Mouse (Mus musculus) cerebellum, postnatal 14 days (tissue): ENCODE data around the gene Dysf.
"Not testable (repeated sequence)": the region's sequence is repeated elsewhere in the genome, so short reads cannot be mapped to it uniquely, and the experiment has no call there.

Experiments
- DNase-seq, 2 experiments: peaks; one replicate each; pipeline ENCODE4 v3.0.0; 2021; ENCODE audit warnings: mixed read lengths in 2 of 2

The Dysf gene

DNA sequence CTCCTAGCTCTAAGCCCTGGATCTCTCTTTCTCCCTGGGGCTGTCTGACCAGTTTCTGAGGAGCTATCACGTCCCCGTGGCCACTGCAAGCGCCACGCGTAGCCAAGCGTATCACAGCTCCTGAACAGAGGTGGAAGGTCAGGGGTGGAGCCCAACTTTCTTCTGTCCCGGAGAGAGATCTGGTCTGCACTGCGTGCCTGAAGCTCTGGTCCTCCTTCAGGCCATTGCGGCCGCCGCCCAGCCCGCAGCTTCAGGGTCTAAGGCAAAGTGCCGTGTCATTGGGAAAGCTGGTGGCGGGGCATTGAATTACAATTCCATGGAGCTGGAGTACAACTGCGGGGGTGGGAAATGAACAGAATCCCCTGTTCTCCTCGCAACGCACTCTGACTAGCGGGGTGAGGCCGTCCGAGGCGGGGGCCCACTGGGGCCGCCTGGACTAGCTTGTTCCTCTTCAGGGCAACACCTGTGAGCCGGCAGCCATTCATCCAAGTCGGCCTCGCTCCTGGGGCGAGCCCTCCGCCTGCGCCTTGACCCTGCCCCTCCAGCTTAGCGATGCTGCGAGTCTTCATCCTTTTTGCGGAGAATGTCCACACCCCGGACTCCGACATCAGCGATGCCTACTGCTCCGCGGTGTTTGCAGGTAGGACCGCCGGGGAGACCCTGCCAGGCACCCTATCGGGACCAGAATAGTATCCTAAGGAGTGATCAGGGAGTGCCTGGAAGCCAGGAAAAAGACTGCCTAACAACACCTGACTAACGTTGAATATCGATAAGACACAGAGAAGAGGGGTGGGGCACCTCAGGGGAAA is at the start of gene Dysf:
TSS of gene Dysf (plus strand) at position 228 of the 809 bp plus-strand sequence.
- DNase-seq = peak; percentile 30 to 54

GRCm38 (mm10) chr6:83987642-83988041 is 20.7 kb upstream of the Dysf start:
- no peak for DNase-seq

GRCm38 (mm10) chr6:84002716-84003115 is 5.7 kb upstream of the Dysf start:
- no peak for DNase-seq

GRCm38 (mm10) chr6:84004295-84004694 is 4.1 kb upstream of the Dysf start:
- no peak for DNase-seq

DNA sequence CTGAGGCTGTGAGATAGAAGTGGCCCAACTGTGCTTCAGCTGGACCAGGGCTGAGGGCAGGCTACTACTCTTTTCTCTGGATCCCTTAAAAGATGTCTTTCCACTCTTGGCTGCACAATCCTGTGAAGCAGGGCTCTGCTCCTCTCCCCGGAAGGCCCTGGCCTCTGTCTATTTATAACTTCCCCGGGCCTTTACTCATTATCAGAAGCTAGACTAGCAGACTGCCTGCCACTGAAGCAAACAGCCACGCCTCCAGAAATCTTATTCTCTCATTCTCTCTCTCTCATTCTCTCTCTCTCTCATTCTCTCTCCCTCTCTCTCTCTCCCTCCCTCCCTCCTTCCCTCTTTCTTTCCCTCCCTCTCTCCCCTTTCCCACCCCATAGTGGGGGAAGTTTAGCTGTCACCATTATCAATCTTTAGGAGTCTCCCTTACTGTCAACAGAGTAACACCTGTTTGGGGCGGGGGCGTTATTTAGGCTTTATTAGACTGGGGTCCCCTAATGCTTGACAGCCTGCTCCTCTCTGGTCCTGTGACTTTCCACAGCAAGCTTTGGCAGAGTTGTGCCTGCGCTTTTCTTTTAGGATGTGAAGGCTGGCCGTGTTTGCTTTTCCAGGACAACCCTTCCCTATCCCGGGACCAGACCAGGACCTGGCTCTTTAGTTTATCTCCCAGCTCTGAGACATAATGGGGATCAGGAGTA is 932 bp downstream of the Dysf start:
- no peak for DNase-seq

DNA sequence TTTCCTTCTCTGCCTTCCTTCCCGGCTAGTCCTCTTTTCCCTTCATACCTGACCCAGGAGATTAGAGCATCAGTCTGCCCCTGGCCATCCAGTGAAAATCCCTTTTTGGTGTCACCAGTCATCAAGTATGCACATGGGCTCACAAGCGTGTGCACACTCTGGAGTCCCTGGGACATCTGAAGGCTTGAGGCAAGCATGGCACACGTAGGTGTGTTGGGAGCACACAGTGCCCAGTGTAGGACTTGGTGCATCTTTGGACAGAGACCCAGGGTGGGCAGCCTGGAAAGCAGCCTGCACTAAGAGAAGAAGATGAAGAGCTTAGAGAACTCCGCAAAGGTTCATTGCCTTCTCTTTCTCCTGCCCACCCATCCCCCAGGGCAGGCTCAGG is 1.5 kb downstream of the Dysf start:
- DNase-seq = no peak

DNA sequence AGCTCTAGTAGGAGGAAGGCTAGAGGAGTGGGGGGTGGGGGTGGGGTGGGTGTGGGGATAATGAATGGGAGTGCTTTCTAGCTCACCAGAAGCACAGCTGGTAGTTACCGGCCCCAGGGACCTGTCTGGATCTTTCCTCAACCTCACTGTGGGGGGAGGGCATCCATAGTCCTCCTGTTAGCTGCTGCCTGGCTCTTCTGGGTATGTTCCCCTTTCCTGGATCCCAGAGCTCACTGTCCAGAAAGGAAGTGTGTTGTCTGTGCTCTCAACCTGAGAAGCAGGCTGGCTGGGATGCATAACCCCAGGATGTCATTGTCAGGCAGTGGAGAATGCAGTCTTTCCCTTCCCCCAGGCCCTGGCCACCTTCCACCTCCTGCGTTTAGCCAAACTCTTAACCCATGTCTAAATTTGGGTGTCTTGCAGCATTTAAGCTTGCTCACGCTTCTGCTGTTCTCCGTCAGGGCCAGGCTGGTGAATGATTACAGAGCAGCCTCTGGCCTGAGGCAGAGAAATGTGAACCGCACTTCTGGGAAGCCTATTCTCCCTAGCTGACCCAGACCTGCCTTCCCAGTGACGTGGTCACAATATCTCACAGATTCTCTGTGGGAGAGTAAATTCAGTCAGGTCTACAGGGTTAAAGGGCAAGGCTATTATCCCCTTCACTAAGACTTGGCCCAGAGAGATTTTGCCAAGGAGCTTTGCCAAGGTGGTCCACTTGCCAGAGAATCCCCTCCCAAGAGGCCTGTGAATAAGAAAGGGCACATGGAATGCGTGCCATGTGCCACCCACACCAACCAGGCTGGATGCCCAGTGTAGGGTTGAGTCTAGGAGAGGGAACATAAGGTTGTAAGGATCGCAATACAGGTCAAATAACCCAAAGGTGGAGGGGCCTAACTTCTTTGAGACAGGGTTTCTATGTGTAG is 2.2 kb downstream of the Dysf start:
- DNase-seq = peak in 1 of 2 experiments; percentile 35

DNA sequence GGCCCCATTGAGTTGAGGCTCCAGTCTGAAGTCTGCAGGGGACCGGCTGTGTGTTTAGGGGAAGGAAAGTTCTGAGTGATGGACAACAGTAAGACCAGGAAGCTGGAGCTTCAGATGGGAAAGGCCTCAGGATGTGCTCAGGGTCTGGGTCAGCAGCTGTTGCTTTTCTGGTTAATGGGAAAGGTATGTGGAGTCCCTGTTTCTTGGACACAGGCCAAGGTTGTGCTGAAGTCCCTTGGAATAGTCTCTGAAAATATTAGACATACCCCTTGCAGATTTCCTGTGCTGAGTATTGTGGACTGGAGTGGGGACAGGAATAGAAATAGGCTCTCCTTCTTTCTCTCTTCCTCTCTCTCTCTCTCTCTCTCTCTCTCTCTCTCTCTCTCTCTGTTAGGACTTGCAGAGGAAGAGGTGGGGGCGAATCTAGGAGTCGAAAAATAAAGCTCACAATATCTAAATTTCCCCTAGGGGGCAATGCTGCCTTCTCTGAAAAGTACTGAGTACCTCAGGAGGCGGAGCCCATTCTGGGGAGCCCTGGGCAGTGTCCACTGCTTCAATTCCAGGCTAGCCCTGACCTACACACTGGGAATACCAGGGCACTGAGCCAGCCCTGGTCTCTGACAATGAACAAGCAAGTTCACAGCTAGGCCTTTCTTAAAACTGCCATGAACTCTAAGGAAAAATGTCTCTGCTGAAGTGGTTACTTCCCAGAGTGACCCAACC is 6.7 kb downstream of the Dysf start:
- peak in 1 of 2 experiments; percentile 20 for DNase-seq

DNA sequence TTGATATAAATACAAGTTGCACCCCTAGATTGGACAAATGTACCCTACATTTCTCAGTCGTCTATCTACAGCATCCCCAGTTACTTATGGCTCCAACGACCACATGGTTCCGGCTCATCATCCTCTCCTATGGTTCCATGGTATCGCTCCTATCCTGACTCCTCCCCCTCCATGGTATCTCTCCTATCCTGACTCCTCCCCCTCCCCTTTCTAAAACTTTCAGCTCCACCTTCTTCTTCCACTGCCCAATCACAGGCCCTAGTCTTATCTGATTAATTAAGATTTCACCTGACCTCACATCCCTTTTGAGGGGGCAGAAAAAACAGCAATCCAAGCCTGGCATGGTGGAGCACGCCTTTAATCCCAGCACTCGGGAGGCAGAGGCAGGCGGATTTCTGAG is 8.5 kb downstream of the Dysf start:
- DNase-seq = no peak

DNA sequence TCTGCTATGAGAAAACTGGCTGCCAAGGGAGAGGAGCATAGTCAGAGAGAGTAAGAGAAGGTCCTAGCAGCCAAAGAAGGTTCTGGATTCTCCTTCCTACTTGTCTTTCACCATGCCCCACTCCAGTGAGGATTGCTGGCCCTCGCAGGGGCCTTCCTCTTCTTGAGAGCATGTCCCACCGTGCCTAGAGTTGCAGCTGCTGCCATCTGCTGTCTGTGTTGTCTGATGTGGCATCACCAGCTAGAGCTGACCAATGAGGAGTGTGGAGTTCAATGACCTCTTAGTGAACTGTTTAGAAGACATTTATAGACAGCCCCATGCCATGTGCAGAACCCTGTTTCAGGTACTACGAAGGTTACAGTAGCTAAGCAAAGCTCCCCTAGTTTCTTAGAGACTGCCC is 9.0 kb downstream of the Dysf start:
- no peak for DNase-seq

- peak; percentile 31 to 40 for DNase-seq
These were observed 10.6 kb downstream of the Dysf start for GRCm38 (mm10) chr6:84018906-84019550.

DNA sequence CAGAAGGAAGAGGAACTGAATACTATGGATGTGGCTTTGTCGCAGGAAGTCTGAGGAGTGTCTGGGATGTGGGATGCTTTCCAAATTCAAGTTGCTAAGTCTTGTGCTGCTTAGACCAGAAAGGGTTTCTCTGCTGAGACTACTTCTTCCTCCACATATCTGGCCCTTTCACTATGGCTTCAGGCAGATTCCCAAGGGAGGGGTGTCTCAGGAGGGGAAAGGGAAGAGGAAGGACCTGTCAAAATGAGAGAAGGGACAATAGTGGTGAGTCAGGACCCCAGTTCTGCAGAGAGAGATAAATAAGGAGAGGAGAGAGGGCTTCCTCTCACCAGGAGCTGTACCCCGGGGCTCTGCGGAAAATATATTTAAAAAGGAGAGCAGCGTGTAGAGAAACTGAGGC is 11.6 kb downstream of the Dysf start:
- DNase-seq = no peak

DNA sequence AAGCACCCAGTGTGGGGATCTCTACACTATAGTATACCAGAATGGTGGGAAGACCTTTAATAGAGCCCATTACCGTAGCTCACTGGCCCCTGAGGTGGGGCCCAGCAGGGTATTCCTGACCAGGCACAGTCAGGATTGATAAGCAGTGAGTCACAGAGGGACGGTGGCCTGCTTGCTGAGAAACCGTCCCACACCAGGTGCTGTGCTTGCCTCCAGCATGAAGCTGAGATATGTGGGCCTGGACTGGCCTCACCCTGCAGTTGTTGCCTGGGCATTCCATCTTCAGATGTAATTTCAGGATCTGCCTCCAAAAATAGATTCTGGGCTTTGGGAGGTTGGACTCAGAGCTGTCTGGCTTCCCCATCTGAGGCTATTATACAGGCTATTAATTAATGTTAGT is 13.6 kb downstream of the Dysf start:
- no peak for DNase-seq

- no peak for DNase-seq
These were observed 17.2 kb downstream of the Dysf start for GRCm38 (mm10) chr6:84025636-84026035.

- DNase-seq = no peak
These were observed 20.4 kb downstream of the Dysf start for GRCm38 (mm10) chr6:84028791-84029190.

DNA sequence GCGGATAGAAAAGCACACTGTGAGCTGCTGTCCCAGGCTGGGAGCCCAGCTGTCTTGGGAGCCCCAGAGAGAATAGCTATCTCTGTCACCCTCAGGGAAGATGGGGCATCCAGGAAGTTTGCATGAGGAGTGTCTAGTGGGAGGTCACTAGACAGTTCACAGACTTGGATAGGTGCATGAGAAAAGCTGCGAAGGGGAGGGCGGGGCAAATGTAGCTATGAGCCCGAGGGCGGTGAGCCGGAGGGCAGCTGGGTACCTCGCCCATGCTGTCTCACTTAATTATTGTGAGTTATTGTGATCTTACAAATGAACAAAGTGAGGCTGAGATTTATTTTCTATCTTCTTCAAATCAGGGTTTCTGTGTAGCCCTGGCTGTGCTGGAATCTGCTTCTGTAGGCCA is 21.4 kb downstream of the Dysf start:
- DNase-seq = no peak

GRCm38 (mm10) chr6:84032516-84032915 is 24.1 kb downstream of the Dysf start:
- DNase-seq = not testable (repeated sequence)

GRCm38 (mm10) chr6:84043251-84043940 is 35.0 kb downstream of the Dysf start:
- no peak for DNase-seq

- no peak for DNase-seq
These were observed 36.3 kb downstream of the Dysf start for GRCm38 (mm10) chr6:84044679-84045078.

- no peak for DNase-seq
These were observed 40.5 kb downstream of the Dysf start for GRCm38 (mm10) chr6:84048856-84049255.

GRCm38 (mm10) chr6:84050238-84050637 is 41.8 kb downstream of the Dysf start:
- no peak for DNase-seq
